In the genomic region with DNA sequence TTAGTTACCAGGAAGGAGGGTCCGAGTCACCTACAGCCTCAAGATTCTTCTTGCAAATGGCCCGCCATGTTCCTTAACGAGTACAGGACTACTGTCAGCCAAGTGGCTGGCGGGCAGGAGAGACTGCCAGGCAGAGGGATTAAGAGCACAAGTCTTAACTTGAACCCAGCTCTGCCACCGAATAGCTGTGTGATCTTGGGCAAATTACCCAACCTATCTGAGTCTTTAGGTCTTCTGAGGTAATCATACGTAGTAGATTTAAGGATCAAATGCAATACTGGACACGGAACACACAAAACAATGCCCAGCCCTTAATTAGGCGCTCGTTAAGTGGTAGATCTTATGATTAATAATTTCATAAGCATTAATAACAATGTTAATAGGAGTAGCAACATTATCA, we compare ENCODE assay signal across 20 mouse cellular contexts. TPM values are rescaled to one million over a fixed set of nuclear protein-coding genes. Genes with fewer than 3 reads are reported as not detected.
"Had no signal": no experiment of that assay in that cellular context is flagged by ENCODE, and none has a peak within 500 bp of the region (broad histone marks: within the 10 kb centered on the region; RNA-seq: fewer than 3 reads in every experiment).

No protein-coding gene starts in this region.

- H3K9me3 ChIP-seq: lung, embryonic 15.5 days; midbrain, embryonic 13.5 days; midbrain, embryonic 15.5 days; neural tube, embryonic 12.5 days had no signal

- H3K27ac ChIP-seq: lung, embryonic 15.5 days; macrophage; midbrain, embryonic 13.5 days; midbrain, embryonic 15.5 days; neural tube, embryonic 12.5 days had no signal

- H3K4me3 ChIP-seq: lung, embryonic 15.5 days; megakaryocyte, embryonic 14.5 days; midbrain, embryonic 13.5 days; midbrain, embryonic 15.5 days; neural tube, embryonic 12.5 days had no signal

- H3K27me3 ChIP-seq: lung, embryonic 15.5 days; midbrain, embryonic 13.5 days; midbrain, embryonic 15.5 days; neural tube, embryonic 12.5 days had no signal

- DNase-seq: lung, adult 2 months; lung, postnatal 14 days; lung, postnatal 36 days; right cerebral cortex, postnatal 14 days; thymus, adult 18-20 months; thymus, postnatal 14 days; thymus, postnatal 36 days had no signal

- H3K4me1 ChIP-seq: midbrain, embryonic 13.5 days; midbrain, embryonic 15.5 days; neural tube, embryonic 12.5 days had no signal

- H3K36me3 ChIP-seq: lung, embryonic 15.5 days; midbrain, embryonic 13.5 days; midbrain, embryonic 15.5 days; neural tube, embryonic 12.5 days had no signal

RNA-seq across cellular contexts. Expression of a gene that starts 8.3 kb away (rescaled TPM):
- polyA plus RNA-seq: macrophage had no signal

RNA-seq across cellular contexts. Expression of a gene that starts 59.2 kb away (rescaled TPM):
- polyA plus RNA-seq: lung, postnatal 0 days; macrophage; midbrain, embryonic 11.5 days; midbrain, embryonic 13.5 days; midbrain, embryonic 15.5 days; midbrain, postnatal 0 days; neural tube, embryonic 12.5 days; neural tube, embryonic 14.5 days; stomach, embryonic 14.5 days; stomach, embryonic 16.5 days; thymus, postnatal 0 days had no signal
